Mouse (Mus musculus) kidney, embryonic 14.5 days (tissue): ENCODE measurements around the gene Sugct. TPM values are rescaled to one million over a fixed set of nuclear protein-coding genes. Genes with fewer than 3 reads are reported as not detected.

Source experiments
- ATAC-seq: fragments of 200-750 bp; cut with Nextera tagmentation; 2 replicates; pipeline ENCODE4 v1.8.0; 2017; ENCODE audit warnings: moderate number of reproducible peaks, mild to moderate bottlenecking, moderate TSS enrichment, moderate library complexity; ENCODE audit not compliant: low FRiP score, low TSS enrichment
- H3K27ac ChIP-seq: fragments of 300-500 bp; sonication (generic); 2 replicates; pipeline ENCODE4 v1.5.1; 2014; ENCODE audit warnings: low read depth, mild to moderate bottlenecking, low read length, moderate library complexity, mixed read lengths
- H3K27me3 ChIP-seq: fragments of 300-500 bp; sonication (generic); 2 replicates; pipeline ENCODE4 v1.6.1; 2014; ENCODE audit warnings: mild to moderate bottlenecking, low read length; ENCODE audit not compliant: control insufficient read depth, insufficient read depth
- H3K36me3 ChIP-seq: fragments of 300-500 bp; sonication (generic); 2 replicates; pipeline ENCODE4 v1.6.1; 2014; ENCODE audit warnings: low read length, mixed read lengths; ENCODE audit not compliant: control insufficient read depth, insufficient read depth
- H3K4me1 ChIP-seq: fragments of 300-500 bp; sonication (generic); 2 replicates; pipeline ENCODE4 v1.6.1; 2014; ENCODE audit warnings: low read length, mixed read lengths; ENCODE audit not compliant: control insufficient read depth, insufficient read depth
- H3K4me2 ChIP-seq: fragments of 300-500 bp; sonication (generic); replicated peaks from 2 replicates; pipeline ENCODE4 v1.6.1; 2014; ENCODE audit warnings: low read depth, mild to moderate bottlenecking, low read length
- H3K4me3 ChIP-seq: fragments of 300-500 bp; sonication (generic); 2 replicates; pipeline ENCODE4 v1.5.1; 2014; ENCODE audit warnings: mild to moderate bottlenecking, low read length
- H3K9ac ChIP-seq: fragments of 300-500 bp; sonication (generic); 2 replicates; pipeline ENCODE4 v1.6.1; 2014; ENCODE audit warnings: low read depth, mild to moderate bottlenecking, low read length, moderate library complexity
- H3K9me3 ChIP-seq: fragments of 300-500 bp; sonication (generic); 2 replicates; pipeline ENCODE4 v1.6.1; 2016; ENCODE audit warnings: low read length; ENCODE audit not compliant: control insufficient read depth
- WGBS: fragments of 180-500 bp; shearing (Covaris S2); extraction: QIAGEN DNeasy Blood & Tissue Kit; methylation state at CpG from one replicate; pipeline ENCODE4 v1.1.7; 2014; 5-methylcytosine and 5-hydroxymethylcytosine counted together
- polyA plus RNA-seq: library from polyadenylated mRNA; unstranded; fragments of >200 nt; fragmentation: Nextera tagmentation; extraction: Ambion mirVana; gene quantifications from 2 replicates; pipeline ENCODE4 v1.2.1, GENCODE M21; 2014

Sugct gene
- polyA plus RNA-seq, 1 experiment from 2014 or later: 6.9 TPM

DNA sequence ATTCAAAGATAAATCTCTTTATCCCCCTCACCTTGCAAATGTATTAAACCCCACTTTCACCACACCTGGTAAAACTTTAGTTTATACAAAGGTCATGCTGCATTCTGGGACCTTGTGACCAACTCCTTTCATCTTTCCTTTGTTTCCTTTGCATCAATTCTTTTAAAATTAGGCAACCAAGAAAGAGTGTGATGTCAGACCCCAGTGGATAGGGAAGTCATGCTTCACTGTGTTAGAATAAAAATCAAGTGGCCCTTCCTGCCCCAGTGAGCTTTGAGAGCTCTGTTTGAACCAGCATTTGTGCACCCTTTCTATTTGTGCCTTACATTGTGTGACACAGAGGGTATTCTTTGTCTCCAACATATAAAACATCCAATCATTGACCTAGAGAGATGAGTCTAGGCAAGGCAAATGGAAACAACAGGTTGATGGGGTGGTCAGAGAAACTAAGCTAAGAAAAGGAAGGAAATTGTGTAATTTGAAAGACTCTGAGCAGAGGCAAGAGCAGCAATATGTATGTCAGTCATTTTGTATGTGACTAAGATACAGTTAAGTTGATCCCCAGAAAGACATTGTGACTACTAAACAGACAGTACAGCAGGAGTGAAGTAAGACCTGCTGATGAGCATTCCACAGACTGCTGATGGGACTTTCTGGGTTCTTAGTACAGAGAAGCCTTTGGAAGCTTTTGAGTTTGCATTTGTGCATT lies 797.1 kb downstream of the Sugct start:
- no peaks in the 10 kb centered on the region for H3K9me3 ChIP-seq
- H3K27me3 ChIP-seq: no peaks in the 10 kb centered on the region
- H3K36me3 ChIP-seq: no peaks in the 10 kb centered on the region
- H3K9ac ChIP-seq: no peak overlapping the region
- no peak overlapping the region for H3K27ac ChIP-seq
- no peak for ATAC-seq
- no peaks in the 10 kb centered on the region for H3K4me1 ChIP-seq
- H3K4me2 ChIP-seq: no peak overlapping the region
- H3K4me3 ChIP-seq: no peak overlapping the region

GRCm38 (mm10) chr13:16878056-16878455 lies 817.3 kb downstream of the Sugct start:
- 83% methylated on average over 1 of the region's 1 CpGs for WGBS
- no peaks in the 10 kb centered on the region for H3K27me3 ChIP-seq
- no peak overlapping the region for H3K4me2 ChIP-seq
- H3K4me3 ChIP-seq: no peak overlapping the region
- H3K9me3 ChIP-seq: no peaks in the 10 kb centered on the region
- H3K27ac ChIP-seq: no peak overlapping the region
- H3K9ac ChIP-seq: no peak overlapping the region
- no peak for ATAC-seq
- H3K4me1 ChIP-seq: no peaks in the 10 kb centered on the region
- no peaks in the 10 kb centered on the region for H3K36me3 ChIP-seq

GRCm38 (mm10) chr13:16859986-16860385 lies 835.4 kb downstream of the Sugct start:
- Histone ChIP-seq H3K9me3 (no peaks in the 10 kb centered on the region), H3K9ac (no peak overlapping the region), H3K36me3 (no peaks in the 10 kb centered on the region), H3K27me3 (no peaks in the 10 kb centered on the region), H3K4me2 (no peak overlapping the region), H3K27ac (no peak overlapping the region), H3K4me3 (no peak overlapping the region), H3K4me1 (no peaks in the 10 kb centered on the region)
- WGBS: 66% methylated on average over 2 of the region's 2 CpGs
- ATAC-seq: no peak

DNA sequence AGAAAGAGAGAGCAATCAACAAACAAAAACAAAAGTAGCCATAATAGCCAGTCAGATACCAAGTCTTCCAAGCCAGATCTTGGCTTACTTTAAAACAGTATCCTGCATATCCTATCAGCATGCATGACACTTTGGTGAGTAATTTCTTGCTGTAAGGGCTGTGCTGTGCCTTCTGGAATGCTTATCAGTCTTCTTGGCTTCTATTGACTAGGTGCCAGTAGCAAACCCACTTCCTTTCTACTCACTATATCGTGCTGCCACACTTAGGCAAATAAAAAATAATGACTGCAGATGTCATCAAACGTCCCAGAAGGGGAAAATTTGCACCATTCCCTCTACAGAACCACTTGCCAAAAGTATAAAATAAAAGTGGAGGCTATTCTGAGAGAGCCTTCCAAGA lies 848.1 kb downstream of the Sugct start:
- no peaks in the 10 kb centered on the region for H3K27me3 ChIP-seq
- no peak overlapping the region for H3K4me2 ChIP-seq
- H3K9me3 ChIP-seq: no peaks in the 10 kb centered on the region
- no peaks in the 10 kb centered on the region for H3K4me1 ChIP-seq
- no peak overlapping the region for H3K4me3 ChIP-seq
- H3K9ac ChIP-seq: no peak overlapping the region
- WGBS: 62% methylated on average over 2 of the region's 2 CpGs
- H3K27ac ChIP-seq: no peak overlapping the region
- ATAC-seq: no peak
- no peaks in the 10 kb centered on the region for H3K36me3 ChIP-seq

GRCm38 (mm10) chr13:16840994-16841393 lies 854.4 kb downstream of the Sugct start:
- WGBS: 78% methylated on average over 1 of the region's 1 CpGs
- Histone ChIP-seq H3K9ac (no peak overlapping the region), H3K36me3 (no peaks in the 10 kb centered on the region), H3K9me3 (no peaks in the 10 kb centered on the region), H3K27me3 (no peaks in the 10 kb centered on the region), H3K4me1 (no peaks in the 10 kb centered on the region), H3K4me2 (no peak overlapping the region), H3K4me3 (no peak overlapping the region), H3K27ac (no peak overlapping the region)
- ATAC-seq: no peak

GRCm38 (mm10) chr13:16838409-16838808 lies 856.9 kb downstream of the Sugct start:
- no peak for ATAC-seq
- Histone ChIP-seq H3K27me3 (no peaks in the 10 kb centered on the region), H3K9ac (no peak overlapping the region), H3K27ac (no peak overlapping the region), H3K36me3 (no peaks in the 10 kb centered on the region), H3K4me3 (no peak overlapping the region), H3K4me1 (no peaks in the 10 kb centered on the region), H3K9me3 (no peaks in the 10 kb centered on the region), H3K4me2 (no peak overlapping the region)
- WGBS: 92% methylated on average over 3 of the region's 3 CpGs

- Histone ChIP-seq H3K36me3 (no peaks in the 10 kb centered on the region), H3K4me2 (no peak overlapping the region), H3K4me3 (no peak overlapping the region), H3K9ac (no peak overlapping the region), H3K4me1 (no peaks in the 10 kb centered on the region), H3K27ac (no peak overlapping the region), H3K27me3 (no peaks in the 10 kb centered on the region), H3K9me3 (no peaks in the 10 kb centered on the region)
- no peak for ATAC-seq
- 45% methylated on average over 2 of the region's 2 CpGs for WGBS
Observed at GRCm38 (mm10) chr13:16835111-16835510, 860.2 kb downstream of the Sugct start.

DNA sequence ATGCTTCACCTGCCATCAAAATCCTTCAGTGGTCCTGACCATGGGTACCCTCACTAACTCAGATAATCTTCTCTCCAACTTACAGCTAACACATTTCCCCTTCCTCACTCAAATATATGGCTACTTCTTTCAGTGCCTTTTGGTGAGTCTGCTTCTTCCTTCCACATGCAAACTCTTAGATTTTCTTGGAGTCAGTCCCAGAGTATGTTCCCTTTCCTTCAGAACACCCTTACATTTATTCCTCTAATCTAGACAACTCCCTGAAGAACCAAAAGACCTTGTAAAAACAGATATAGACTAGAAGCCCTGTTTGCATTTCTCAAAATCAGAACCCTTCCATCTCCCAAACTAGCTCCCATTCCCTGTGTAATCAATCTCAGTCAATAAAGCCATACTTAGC lies 862.3 kb downstream of the Sugct start:
- no peak overlapping the region for H3K4me3 ChIP-seq
- H3K9ac ChIP-seq: no peak overlapping the region
- H3K9me3 ChIP-seq: no peaks in the 10 kb centered on the region
- H3K27ac ChIP-seq: no peak overlapping the region
- no peak overlapping the region for H3K4me2 ChIP-seq
- no peaks in the 10 kb centered on the region for H3K27me3 ChIP-seq
- H3K4me1 ChIP-seq: no peaks in the 10 kb centered on the region
- no peak for ATAC-seq
- no peaks in the 10 kb centered on the region for H3K36me3 ChIP-seq

DNA sequence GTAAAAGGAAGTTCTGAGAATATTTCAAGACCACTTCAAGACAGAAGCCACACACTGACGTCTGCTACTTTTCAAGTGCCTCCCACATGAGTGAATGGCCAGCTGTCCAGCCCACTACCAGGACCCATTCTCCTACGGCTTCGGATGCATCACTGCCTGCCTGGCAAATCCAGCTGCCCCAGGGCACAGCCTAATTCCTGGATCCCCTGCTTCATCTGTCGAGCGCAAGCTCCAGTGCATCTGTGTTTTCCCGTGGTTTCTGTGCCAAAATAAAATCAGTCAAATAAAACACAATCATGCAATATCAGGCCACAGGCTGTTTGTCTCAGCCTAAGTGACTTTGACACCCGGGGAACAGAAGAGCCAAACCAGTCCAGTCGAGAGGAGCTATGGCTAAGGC lies 863.5 kb downstream of the Sugct start:
- no peaks in the 10 kb centered on the region for H3K9me3 ChIP-seq
- no peak overlapping the region for H3K4me2 ChIP-seq
- no peak overlapping the region for H3K4me3 ChIP-seq
- H3K36me3 ChIP-seq: no peaks in the 10 kb centered on the region
- no peaks in the 10 kb centered on the region for H3K4me1 ChIP-seq
- WGBS: 75% methylated on average over 8 of the region's 8 CpGs
- ATAC-seq: no peak
- no peak overlapping the region for H3K27ac ChIP-seq
- no peak overlapping the region for H3K9ac ChIP-seq
- no peaks in the 10 kb centered on the region for H3K27me3 ChIP-seq
